Mouse (Mus musculus) cortical plate, adult 2 months (tissue): ENCODE data around the gene Mcl1.

Experiments
- CTCF ChIP-seq: fragments of 200-500 bp; IDR thresholded peaks from 2 replicates; pipeline ENCODE4 v1.5.1; 2011; ENCODE audit warnings: mild to moderate bottlenecking, control low read depth, low read length; ENCODE audit not compliant: insufficient read depth; ENCODE audit errors: extremely low read depth
- POLR2A ChIP-seq: fragments of 200-500 bp; IDR thresholded peaks from 2 replicates; pipeline ENCODE4 v1.6.1; 2011; ENCODE audit warnings: mild to moderate bottlenecking, low read length, control low read depth; ENCODE audit not compliant: insufficient read depth; ENCODE audit errors: extremely low read depth

GRCm38 (mm10) chr3:95701085-95701484, 42.5 kb downstream of the Mcl1 start:
- TF ChIP-seq CTCF, result no peak
- TF ChIP-seq POLR2A, result no peak
